In the genomic region with DNA sequence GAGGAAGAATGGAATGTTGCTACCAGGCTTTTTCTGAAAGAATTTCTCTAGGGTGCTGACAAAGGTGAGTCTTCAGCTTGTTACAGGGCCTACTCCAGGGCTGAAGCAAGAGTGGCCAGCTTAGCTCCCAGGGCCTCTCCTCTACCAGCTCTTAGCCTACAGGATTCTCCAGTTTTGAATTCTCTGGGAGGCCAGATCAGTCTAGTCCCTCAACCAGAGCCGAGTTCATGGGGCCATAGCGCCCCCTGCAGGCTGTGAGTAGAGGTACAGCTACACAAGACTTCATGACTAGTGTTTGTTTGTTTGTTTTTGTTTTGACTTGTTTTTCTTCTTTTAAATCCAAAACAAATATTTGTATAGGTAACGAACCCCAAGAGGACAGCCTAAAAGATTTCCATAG, we compare ENCODE assay signal across 9 mouse cellular contexts.
DNase-seq lines count a peak whose midpoint lies in the region; ATAC-seq and TF ChIP-seq lines count a peak whose summit lies in the region.
"Had no signal": no experiment of that assay in that cellular context is flagged by ENCODE, and none has a peak within 500 bp of the region (broad histone marks: within the 10 kb centered on the region; RNA-seq: fewer than 3 reads in every experiment).

No protein-coding gene starts in this region.

- H3K9me3 ChIP-seq in hindbrain, postnatal 0 days (ENCODE audit: low read length) = no peaks in the 10 kb centered on the region
- H3K9me3 ChIP-seq: neural tube, embryonic 12.5 days had no signal

- H3K4me1 ChIP-seq in hindbrain, postnatal 0 days (ENCODE audit: insufficient read depth, low read length) = no peaks in the 10 kb centered on the region
- H3K4me1 ChIP-seq: neural tube, embryonic 12.5 days had no signal

- H3K9ac ChIP-seq in hindbrain, postnatal 0 days (replicated peaks; ENCODE audit: low read length) = no peak overlapping the region
- H3K9ac ChIP-seq: neural tube, embryonic 12.5 days had no signal

- TF ChIP-seq CTCF in hindbrain, postnatal 0 days (IDR thresholded peaks at IDR 0.05; ENCODE audit: low read depth) = peak; percentile 80

- peak; percentile 9 to 60 for DNase-seq in heart, adult 18-20 months
- no peak for DNase-seq in heart, adult 9 months (ENCODE audit: low spot score in 2 of 2)
- peak; percentile 10 for DNase-seq in ovary, postnatal 36 days (ENCODE audit: low spot score)
- no peak for DNase-seq in ovary, postnatal 14 days (ENCODE audit: low spot score)
- peak; percentile 21 for DNase-seq in cerebellum, adult 9-11 months
- DNase-seq in hindbrain, postnatal 0 days (ENCODE audit: low spot score) = peak; percentile 82
- DNase-seq in ovary, adult 18-20 months (ENCODE audit: low spot score) = no peak

- 8% methylated on average over 3 of the region's 3 CpGs for WGBS in hindbrain, postnatal 0 days

- H3K4me2 ChIP-seq in hindbrain, postnatal 0 days (ENCODE audit: low read depth, low read length) = no peak overlapping the region
- H3K4me2 ChIP-seq: neural tube, embryonic 12.5 days had no signal

- H3K4me3 ChIP-seq in hindbrain, postnatal 0 days (ENCODE audit: low read length) = no peak overlapping the region
- H3K4me3 ChIP-seq: neural tube, embryonic 12.5 days had no signal

- ATAC-seq in hindbrain, postnatal 0 days = peak; percentile 29; the same call in 1 of the 2 replicates
- ATAC-seq in monocyte, adult 5-6 weeks (replicated peaks; ENCODE audit: insufficient number of reproducible peaks, low FRiP score, low TSS enrichment, poor library complexity, severe bottlenecking) = 0 out of 2 replicates have a peak, but pooled peaks have one; percentile 33

- no peaks in the 10 kb centered on the region for H3K27me3 ChIP-seq in hindbrain, postnatal 0 days (ENCODE audit: insufficient read depth, low read length)
- H3K27me3 ChIP-seq: neural tube, embryonic 12.5 days had no signal

- no peak overlapping the region for H3K27ac ChIP-seq in hindbrain, postnatal 0 days
- H3K27ac ChIP-seq: neural tube, embryonic 12.5 days had no signal

- no peaks in the 10 kb centered on the region for H3K36me3 ChIP-seq in hindbrain, postnatal 0 days (ENCODE audit: insufficient read depth, low read length)
- H3K36me3 ChIP-seq: neural tube, embryonic 12.5 days had no signal

Comparison
In these comparisons a context has a peak if more than half of its experiments do, and no peak if none do; other contexts are left out.
1. DNase-seq: peak in heart, adult 18-20 months (2 of 2), ovary, postnatal 36 days (single experiment), cerebellum, adult 9-11 months (single experiment) and hindbrain, postnatal 0 days (single experiment); none in heart, adult 9 months (0 of 2), ovary, postnatal 14 days (single experiment) and ovary, adult 18-20 months (single experiment).